Mouse (Mus musculus) kidney, adult 18-20 months (tissue): Measurements from ENCODE around the gene Dok3.

Source experiments
- DNase-seq: peaks from one replicate; pipeline ENCODE4 v3.0.0; 2021

Dok3 gene

DNA sequence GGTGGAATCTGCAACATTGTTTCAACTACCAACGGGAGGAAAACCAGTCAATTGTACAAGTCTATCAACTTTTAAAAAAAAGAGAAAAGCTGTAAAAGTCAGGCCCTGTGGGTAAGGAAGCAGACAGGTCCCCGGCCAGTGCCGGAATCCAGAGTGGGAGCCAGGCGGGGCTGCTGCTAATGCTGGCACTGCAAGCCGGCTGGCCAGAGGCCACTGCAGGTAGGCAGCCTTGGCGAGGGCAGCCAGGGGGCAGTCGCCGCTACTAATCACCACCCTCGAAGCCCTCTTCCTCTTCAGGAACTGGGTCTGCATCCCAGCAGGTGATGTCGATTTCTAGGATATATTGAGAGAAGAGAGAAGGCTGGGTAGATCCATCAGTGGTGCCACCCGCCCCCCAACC lies 55.1 kb downstream of the Dok3 start:
- DNase-seq: no peak
